Mouse (Mus musculus) kidney, adult 9 months (tissue): ENCODE data around the gene Ap4s1.
"Not testable (repeated sequence)": the region's sequence is repeated elsewhere in the genome, so short reads cannot be mapped to it uniquely, and the experiment has no call there.

Source experiments
- DNase-seq: peaks from one replicate; pipeline ENCODE4 v3.0.0; 2022

Ap4s1 gene

DNA sequence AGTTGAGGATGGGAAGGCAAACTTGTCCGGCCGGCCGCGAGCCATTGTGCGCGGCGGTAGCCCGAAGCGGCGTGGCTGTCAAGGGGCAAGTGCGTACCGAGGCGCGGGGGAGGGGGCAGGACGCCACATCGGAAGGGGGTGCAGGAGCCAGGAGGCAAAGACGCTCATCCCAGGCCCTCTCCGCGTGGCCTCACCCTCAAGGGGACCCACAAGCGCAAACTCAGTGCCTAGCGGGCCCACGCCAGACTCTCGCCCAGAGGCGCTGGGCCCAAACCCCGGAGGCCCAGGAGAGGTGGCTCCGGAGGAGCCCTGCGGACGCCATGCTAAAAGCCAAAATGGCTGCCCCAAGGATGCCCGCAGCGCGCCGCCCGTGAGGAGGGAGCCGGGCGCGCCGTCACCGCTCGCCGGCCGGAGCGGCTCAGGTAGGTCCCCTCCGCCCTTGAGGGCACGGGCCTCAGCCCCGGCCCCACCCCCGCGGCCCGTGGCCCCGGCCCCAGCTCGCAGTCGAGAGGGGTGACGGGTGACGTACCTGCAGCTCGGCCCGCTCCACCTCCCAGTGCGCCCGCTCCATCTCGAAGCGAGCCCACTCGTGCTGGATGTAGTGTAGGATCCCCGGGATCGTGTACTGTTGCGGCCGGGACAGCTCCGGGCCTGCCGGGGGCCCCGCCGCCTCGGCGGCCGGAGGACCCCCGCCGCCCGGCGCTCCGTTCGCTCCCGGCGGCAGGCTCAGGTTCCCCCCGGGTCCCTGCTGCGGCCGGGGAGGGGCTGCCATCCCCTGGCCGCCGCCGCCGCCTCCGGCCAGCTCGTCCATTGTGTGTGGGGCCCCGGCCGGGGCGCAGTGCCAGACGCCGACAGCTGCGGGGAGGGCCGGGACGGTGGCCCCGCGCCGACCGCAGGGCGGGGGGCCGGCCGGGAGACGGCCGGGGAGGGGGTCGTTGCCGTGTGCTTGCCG lies at the start of gene Ap4s1:
Gene Ap4s1 (plus strand): TSS at position 141 of the 952 bp plus-strand sequence.
- peak; percentile 74 for DNase-seq

GRCm38 (mm10) chr12:51641871-51642270 lies 49.0 kb upstream of the Ap4s1 start:
- DNase-seq: no peak

GRCm38 (mm10) chr12:51649401-51649800 lies 41.4 kb upstream of the Ap4s1 start:
- DNase-seq: not testable (repeated sequence)

- no peak for DNase-seq
Measured at GRCm38 (mm10) chr12:51655944-51656465, 34.8 kb upstream of the Ap4s1 start.

DNA sequence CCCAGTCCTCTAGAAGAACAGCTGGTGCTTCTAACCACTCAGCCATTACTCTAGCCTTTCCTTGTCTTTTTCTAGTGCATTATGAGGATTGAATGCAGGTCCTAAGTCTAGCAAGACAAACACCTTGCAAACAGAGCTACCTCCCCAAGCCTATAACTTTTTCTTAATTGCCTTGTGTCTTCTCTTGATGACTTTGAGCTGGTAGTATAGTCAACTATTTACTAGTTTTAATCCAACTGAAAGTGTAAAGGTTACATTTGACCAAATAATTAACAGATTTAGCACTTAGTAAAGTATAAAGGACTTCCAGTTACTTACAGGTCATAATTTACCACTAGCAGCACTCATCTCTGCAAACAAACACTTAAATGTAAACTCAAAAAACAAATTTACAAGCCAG lies 27.8 kb upstream of the Ap4s1 start:
- peak; percentile 67 for DNase-seq

GRCm38 (mm10) chr12:51663908-51664307 lies 26.9 kb upstream of the Ap4s1 start:
- DNase-seq: no peak

- DNase-seq: peak; percentile 52
Measured at GRCm38 (mm10) chr12:51666708-51667430, 24.0 kb upstream of the Ap4s1 start.

DNA sequence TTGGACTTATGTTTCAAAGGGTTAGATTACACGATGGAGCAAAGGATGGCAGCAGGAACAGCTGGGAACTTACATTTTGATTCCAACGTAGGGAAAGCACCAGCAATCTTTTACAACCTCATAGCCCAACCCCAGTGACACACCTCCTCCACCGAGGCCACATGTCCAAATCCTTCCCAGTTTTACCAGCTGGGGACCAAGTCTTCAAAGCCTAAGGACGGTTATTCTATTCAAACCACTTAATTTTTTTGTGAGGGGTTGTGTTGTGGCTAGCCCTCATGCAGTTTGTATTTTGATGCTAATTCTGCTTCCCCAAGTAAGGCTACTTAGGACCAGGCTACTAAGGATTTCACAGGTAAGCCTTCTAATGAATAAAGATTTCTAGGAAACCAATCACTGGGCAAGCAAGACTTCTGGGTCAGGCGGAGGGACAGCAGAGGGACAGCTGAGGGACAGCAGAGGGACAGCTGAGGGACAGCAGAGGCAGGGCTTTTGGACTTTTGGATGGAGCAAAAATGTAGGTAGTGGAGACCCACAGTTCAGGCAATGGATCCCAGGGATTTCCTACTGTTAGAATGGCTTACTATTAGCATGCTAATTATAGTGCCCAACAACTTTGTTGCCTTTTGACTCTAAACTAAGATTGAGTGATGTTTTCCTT lies 19.5 kb upstream of the Ap4s1 start:
- DNase-seq: no peak

DNA sequence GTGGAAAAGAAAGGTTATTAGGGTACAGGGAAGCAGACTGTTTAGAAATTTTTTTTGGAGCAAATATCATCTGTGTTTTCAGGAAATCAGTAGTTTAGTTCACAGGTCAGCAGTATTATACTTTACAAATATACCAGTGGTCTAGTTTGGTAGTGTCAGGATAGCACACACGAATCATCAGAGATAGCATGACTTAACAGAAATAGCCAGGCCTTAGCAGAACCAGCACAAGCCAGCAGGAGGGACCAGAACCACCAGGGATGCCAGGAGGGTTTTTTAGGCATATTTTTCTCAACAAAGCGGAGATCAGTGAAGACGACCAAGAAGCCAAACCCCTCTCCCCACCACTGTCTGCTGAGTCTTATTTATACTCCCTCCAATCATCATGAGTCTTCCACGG lies 17.6 kb upstream of the Ap4s1 start:
- no peak for DNase-seq

GRCm38 (mm10) chr12:51676442-51676841 lies 14.4 kb upstream of the Ap4s1 start:
- no peak for DNase-seq

DNA sequence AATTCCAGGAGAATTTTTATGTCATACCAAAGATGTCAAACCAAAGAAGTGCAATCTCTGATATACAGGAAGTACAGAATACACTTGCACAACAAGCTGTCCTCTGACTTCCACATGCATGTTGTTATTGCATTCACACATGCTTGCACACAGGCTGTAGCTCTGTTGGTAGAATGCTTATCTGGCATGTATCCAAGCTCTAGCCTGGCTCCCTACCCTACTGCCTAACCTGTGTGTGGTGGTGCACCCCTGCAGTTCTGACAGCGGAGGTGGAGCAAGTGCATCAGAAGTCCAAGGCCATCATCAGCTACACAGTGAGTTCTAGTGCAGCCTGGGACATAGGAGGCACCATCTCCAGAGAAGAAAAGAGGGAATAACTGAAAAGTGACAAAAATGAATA lies 12.0 kb upstream of the Ap4s1 start:
- peak; percentile 48 for DNase-seq

DNA sequence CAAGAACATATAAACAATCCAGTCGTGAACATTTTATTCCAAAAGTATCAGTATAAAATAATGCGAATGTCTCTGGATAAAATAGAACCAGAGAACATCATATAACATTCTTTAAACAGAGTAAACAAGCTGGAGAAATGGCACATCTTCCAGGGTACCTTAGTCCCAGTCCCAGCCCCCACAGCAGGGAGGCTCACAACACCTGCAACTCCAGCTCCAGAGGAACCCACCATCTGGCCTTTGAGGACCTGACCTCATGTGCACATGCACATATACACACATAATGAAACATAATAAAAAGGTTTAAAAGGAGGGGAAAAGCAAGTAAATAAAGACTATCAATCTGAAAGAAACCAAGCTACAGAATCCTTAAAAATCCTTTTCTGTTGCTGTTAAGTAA lies 2.3 kb upstream of the Ap4s1 start:
- DNase-seq: no peak

DNA sequence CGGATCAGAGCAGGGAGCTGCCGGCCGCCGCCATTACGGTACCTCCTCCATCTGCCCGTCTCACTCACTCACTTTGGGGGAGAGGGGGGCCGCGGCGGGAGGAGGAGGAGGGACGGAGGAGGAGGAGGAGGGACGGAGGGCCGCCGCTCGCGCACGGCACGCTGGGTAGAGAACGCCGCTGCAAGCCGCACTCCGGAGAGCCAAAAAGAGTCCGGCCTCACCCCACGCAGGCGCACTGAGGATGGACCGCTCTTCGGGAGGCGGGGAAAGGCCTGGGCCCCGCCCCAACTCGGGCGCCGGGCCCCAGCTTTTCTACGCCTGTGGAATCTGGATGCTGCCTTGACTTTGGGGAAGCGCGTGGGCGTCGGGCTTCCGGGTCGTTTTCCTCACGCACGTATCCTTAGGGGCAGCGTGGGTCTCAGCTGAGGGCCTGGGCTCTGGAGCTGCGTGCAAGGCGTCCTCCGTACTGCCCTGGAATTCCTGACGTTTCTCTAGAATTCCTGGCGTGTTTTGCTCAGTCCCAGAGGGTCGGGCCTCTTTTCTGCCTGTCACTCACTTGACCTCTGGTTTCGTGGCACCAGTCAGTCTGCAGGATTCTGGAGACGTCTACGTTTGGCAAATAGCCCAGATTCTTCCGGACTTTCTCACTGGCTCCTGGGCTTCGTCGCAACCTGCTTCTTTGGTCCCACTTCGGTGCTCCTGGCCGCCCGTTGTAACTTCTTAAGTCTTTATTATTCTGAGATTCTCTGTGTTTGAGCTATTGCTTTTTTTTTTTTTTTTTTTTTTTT lies 1.2 kb downstream of the Ap4s1 start, which contains the start of gene Strn3:
Gene Strn3 (minus strand): TSS at position 53 of the 788 bp plus-strand sequence.
- peak; percentile 97 for DNase-seq

DNA sequence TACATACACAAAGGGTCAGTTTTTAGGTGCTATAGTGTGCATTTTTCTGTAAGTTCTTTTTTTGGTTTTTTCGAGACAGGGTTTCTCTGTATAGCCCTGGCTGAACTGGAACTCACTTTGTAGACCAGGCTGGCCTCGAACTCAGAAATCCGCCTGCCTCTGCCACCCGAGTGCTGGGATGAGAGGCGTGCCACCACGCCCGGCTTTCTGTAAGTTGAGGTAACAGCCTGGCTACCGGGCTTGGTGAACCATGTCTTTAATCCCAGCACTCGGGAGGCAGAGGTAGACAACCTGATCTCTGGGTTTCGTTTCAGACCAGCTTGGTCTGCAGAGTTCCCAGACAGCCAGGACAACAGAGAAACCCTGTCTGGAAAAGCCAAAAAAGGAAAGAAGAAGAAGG lies 2.0 kb downstream of the Ap4s1 start:
- DNase-seq: not testable (repeated sequence)

DNA sequence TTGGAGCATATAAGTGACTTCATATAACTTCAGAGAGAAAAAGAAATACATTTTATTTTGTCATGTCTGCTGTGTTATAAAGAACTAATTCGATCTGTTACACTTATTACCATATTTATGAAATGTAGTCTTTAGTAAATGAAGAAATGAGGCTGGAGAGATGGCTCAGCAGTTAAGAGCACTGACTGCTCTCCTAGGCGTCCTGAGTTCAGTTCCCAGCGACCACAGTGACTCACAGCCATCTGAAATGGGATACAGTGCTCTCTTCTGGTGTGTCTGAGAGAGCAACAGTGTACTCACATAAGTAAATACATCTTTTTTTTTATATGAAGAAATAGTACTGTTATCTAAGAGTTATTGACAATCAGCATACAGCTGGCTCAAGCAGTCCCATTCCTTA lies 2.6 kb downstream of the Ap4s1 start:
- DNase-seq: no peak

DNA sequence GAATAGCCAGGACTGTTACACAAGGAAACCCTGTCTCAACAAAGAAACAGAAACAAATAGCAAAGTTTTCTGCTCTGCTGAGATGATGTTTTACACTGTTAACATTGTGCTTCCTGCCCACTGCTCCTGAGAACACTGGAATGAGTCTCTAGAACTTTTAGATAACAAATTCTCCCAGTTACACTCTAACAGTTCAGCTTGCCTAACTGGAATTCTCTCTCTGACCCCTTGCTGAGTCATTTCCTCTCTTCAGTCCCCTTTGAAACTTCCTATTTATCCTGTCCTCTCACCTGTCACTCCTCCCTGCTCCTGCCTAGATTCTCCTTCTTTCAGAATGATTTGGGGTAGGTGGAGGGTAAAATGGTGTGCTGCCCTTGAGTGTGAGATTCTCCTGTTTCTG lies 3.3 kb downstream of the Ap4s1 start:
- no peak for DNase-seq

DNA sequence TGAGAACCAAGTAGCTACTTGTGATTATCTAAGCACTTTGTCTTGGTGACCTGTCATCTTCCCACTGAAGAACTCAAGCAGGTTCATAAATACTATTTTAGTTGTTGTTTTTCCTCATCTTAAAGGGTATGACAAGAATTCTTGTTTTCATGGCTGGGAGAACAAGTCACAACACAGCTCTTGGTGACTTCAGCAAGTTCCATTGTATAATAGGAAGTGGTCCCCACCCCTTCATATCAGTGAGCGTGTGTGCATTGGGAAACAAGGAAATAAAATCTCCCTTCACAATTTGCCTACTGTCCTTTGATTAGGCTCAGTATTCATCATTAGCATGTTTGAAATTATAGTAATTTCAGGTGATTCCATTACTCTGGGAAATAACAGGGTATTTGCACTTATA lies 4.1 kb downstream of the Ap4s1 start:
- DNase-seq: no peak

GRCm38 (mm10) chr12:51696157-51696556 lies 5.3 kb downstream of the Ap4s1 start:
- no peak for DNase-seq

DNA sequence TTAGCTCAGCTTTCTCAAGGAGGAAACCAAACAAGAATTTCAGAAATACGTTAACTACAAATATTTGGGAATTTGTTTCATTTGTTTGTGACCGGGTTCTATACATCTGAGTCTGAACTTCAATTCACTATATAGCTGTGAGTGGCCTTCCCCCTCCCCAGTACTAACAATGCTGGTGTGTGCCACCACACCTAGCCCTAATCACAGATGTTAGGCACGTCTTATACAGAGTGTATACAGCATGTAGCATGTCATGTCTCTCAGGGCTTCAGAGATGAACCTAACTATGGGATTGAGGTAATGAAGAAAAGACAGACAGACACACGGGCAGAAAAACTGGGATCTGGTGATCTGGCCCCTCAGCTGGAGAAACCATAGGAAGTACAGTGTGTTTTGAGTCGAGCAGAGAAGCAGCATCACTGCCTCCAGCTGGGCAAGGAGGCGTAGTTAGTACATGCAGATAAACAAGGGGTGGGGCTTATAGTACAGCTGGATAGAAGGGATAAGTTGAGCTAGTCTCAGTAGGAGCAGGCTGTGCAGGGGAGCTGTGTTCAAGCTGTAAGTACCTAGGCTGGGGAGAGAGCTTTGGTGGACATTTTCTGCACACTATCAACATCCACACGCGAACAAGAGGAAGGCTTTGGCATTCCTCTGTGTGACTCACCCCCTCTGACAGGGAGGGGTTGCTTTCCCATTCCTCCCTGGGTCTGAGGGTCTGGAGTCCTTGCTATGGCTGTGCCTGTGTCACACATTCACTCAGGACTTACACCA lies 9.0 kb downstream of the Ap4s1 start:
- DNase-seq: no peak

DNA sequence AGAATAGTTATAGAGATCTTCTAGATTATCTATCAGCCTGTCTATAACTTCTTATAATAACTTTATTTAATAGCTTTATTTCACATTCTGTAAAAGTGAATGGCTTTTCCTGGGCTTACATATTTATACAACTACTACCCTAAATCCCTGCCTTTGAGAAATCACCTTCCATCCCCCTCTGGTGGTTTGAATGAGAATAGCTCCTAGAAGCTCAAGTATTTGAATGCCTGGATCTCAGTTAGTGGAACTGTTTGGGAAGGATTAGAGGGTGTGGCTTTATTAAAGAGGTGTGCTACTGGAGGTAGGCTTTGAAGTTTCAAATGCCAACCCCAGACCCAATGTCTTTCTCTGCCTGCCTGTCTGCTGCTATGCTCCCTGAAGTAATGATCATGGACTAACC lies 10.9 kb downstream of the Ap4s1 start:
- no peak for DNase-seq

- no peak for DNase-seq
Measured at GRCm38 (mm10) chr12:51703859-51704258, 13.0 kb downstream of the Ap4s1 start.
